Mouse (Mus musculus): ENCODE data around the gene Clcc1.

The Clcc1 gene

GRCm38 (mm10) chr3:108699786-108700185, 46.1 kb downstream of the Clcc1 start:
- ATAC-seq (ENCODE audit: insufficient number of reproducible peaks, low FRiP score, low TSS enrichment) = no peak

DNA sequence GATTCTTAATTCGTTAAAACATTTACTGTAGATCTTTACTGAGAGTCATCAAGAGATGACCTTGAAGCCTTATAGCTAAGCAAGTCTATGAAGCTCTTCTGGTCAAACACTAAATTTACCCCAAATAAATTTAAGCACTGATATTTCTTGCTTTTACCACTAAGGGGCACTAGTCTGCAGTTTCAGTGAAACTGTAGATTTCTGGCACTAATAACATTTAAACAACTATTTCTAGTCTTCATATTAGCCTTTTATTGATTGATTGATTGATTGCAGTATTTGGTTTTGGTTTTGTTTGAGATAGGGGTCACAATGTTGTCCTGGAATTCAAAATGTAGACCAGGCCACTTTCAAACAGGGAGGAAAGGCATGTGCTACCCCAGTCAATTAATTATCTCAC, 47.5 kb downstream of the Clcc1 start:
- no peak for ATAC-seq (ENCODE audit: insufficient number of reproducible peaks, low FRiP score, low TSS enrichment)

DNA sequence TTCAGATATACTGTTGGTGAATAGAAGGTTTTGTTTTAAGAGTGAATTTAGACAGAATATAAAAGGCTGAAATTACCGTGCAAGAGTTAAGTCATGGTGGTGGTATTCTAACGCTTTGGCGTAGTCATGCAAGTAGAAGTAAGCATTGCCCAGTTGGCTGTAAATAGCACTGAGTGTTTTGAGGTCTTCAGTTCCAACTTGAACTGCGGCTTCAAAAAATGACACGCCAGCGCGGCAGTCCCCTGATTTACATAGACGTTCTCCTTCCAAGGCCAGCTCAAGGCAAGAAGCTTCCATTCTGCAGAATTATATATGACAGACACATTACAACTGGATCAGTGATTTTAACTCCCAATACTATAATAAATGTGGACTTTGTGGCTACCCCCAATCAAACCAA, 49.1 kb downstream of the Clcc1 start:
- no peak for ATAC-seq (ENCODE audit: insufficient number of reproducible peaks, low FRiP score, low TSS enrichment)

DNA sequence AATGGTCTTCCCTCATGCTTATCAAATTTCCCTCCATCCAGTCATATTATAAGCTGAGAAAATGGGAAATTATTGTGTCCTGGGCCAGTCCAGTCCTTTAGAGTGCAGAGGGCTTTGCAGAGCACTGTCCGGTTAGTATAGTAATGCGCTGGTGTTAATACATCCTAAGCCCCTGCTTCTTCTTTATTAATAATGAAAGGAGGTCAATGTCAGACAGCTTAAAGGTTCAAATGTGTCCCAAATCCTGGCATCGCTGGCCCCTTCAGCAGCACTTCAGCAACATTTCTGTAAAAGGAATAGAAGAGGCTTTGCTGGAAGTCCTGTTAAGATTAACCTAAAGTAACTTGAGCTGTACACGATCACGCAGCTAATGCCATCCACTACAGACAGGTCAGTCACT, 57.6 kb downstream of the Clcc1 start:
- ATAC-seq (ENCODE audit: insufficient number of reproducible peaks, low FRiP score, low TSS enrichment) = no peak

DNA sequence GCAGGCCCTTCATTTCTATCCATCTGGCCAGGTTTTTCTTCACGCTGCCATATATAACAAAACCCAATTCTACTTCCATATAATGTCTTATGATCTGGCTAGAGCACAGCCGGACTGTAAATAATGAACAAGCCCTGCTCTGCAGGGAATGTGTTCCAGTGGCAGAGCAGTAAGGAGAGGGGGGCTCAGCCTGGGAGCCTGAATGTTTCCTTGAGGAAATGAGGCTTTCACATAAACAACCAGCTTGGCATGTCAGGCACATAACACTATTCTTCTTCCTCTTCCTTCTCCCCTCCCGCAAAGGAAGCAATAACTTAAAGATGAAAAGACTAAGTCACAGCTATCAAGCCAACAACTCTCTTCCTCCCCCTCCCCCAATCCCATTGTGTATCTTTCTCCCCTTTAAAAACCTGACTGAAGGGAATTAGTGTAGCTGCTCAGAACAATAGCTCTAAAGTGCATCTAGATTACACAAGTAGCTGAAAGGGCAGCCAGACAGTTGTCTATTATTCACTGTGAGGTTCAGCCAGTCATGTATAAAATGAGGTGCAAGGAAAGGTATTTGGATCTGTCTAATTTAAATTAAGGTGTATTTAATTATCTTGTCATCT, 59.5 kb downstream of the Clcc1 start:
- ATAC-seq (ENCODE audit: insufficient number of reproducible peaks, low FRiP score, low TSS enrichment) = no peak

DNA sequence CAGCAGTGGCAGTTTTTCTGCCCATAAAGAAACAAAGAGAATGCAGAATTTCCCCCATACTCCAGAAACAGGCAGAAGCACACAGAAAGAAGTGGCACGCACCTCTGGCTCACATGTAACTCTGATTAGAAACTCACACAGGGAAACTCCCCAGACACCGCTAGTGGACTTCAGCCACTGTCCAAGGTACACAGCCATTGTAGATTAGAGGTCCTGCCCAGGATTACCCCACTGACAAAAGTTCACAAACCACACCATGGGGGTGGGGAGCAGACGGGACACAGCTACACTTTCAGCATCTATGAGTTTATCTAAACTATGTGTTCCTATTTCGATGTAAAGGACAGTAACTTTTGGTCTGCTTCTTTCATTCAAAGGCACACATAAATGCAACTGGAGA, 61.1 kb downstream of the Clcc1 start:
- ATAC-seq (ENCODE audit: insufficient number of reproducible peaks, low FRiP score, low TSS enrichment) = no peak

DNA sequence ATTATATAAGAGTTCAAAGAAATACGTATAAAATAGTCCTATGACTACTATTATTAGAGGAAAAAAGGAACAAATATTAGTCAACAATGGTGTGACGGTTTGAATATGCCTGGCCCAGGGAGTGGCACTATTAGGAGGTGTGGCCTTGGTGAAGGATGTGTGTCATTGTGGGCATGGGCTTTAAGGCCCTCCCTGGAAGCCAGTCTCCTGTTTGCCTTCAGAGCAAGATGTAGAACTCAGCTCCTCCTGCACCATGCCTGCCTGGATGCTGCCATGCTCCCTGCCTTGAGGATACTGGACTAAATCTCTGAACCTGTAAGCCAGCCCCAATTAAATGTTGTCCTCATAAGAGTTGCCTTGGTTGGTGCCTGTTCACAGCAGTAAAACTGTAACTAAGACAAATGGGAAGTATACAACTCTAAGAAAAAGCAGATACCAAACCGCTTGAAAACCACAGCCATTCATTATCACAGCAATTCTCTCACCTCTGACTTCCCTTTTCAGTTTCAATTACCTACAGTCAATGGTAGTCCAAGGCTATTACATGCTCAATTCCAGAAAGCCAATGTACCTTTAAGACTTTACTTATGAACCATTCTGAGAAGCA, 64.3 kb downstream of the Clcc1 start:
- no peak for ATAC-seq (ENCODE audit: insufficient number of reproducible peaks, low FRiP score, low TSS enrichment)

DNA sequence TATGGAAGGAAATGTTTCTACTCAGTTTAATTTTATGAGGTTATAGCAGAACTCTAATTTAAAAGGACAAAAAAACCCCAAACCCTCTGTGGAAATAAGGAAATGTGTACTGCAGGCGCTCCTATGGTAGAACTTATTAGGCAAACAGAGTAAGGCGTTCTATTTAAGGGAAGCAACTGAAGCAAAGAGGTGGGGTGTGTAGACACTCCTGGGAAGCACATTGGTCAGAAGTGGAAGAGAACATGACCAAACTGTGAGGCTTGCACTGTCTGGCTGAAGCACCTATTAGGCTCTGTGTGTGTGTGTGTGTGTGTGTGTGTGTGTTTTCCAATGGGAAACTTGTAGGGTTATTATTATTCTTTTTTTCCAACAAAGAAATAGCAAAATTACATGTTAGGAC, 65.6 kb downstream of the Clcc1 start:
- ATAC-seq (ENCODE audit: insufficient number of reproducible peaks, low FRiP score, low TSS enrichment) = no peak

DNA sequence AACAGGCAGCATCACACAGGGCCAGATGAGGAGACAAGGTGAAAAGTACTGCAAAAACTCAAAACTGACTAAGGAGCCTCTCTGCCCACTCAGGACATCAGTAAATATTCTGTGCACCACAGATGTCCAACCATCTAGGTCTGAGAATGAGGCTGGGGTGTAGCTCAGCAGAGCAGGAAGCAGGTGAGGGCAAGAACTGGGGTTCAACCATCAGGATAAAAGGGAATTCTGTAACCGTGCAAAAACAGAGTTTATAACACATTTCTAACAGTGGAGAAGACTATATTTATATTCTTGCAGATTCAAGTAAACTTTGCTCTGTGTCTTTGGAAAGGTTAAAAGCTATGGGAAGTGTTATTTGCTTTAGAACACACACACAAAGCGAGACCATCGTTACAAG, 66.0 kb downstream of the Clcc1 start:
- ATAC-seq (ENCODE audit: insufficient number of reproducible peaks, low FRiP score, low TSS enrichment) = no peak

DNA sequence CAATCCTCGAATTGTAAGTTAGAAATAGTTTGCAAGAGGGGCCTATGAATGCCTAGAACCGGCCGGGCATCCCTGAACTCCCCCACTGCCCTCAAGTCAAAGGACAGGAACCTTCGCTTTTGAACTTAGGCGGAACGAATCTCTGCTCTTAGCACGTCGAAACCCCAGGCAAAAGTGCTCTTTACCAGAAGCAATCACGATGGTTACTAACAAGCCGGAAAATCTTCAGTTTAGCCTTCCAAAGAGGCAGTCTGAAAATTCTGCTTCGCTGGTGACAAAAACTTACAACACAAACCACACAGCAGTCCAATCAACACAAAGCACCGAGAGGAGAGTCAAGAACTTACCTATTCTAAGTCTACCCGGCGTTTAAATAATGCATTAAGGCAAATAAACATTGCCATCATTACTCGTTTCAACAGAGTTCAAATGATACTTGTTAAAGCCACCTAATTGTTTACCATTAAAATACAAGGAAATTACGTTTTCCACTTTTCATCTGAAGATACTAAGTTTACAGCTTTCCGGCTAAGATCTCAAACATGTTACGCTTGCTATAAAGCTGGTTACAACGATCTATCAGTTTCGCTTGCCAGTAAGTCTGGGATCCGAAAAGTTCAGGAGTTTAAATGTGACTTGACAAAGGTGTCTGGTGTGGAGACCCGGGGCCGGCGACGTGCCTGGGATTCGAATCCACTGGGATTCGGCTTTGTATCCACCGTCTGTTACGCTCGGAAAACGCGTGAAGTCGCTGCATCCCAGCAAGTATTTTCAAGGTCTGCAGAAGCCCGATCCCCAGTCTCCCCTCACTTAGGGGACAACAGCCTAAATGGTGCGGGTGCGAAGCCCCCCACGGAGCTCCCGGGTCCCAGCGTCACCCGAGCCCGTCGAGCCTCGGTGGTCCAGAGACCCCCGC, 67.6 kb downstream of the Clcc1 start:
- 0 out of 2 replicates have a peak, but pooled peaks have one; percentile 6 for ATAC-seq (ENCODE audit: insufficient number of reproducible peaks, low FRiP score, low TSS enrichment)

DNA sequence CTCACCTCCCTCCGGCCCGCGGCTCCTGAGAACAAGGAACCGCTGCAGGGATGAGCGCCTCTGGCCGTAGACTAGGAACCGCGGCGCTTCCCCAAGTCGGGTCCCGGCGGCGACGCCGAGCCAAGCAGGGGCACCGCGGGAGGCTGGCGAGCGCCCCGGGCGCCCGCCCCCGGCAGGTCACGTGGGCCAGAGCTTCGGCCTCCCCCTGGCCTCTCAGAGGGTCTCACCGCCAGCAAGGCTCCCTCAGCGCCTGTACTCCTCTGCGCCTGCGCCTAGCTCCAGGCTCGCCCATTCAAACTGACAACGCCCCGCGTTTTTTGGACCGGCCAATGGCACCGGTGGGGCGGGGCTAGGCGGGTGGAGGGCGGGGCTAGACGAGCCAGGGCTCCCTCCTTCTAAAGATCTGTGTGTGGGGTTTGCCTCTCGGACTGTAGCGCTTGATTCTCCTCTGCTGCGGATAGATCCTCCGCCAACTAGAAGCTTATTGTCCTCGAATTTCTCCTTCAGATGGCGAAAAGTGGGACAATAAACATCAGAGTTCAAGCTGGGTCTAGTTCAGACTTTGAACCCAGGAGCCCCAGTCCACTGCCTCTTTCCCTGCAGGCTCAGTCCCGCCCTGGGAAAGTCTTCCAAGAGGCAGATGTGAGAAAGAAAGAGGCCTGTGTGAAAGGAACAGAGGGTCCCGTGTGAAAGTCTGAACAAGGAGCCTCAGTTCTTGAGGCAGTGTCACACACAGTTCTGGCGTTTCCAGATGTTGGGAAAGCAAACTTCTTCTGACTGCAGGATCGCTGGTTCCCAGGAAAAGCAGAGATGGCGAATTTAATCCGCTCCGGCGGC, 68.5 kb downstream of the Clcc1 start, which contains the start of gene Gpsm2:
Gene Gpsm2, minus strand, starts transcription at position 274 of the 837 bp plus-strand sequence.
- ATAC-seq (ENCODE audit: insufficient number of reproducible peaks, low FRiP score, low TSS enrichment) = peak; percentile 96

- ATAC-seq (ENCODE audit: insufficient number of reproducible peaks, low FRiP score, low TSS enrichment) = no peak
Observed at GRCm38 (mm10) chr3:108726413-108726812, 72.7 kb downstream of the Clcc1 start.

DNA sequence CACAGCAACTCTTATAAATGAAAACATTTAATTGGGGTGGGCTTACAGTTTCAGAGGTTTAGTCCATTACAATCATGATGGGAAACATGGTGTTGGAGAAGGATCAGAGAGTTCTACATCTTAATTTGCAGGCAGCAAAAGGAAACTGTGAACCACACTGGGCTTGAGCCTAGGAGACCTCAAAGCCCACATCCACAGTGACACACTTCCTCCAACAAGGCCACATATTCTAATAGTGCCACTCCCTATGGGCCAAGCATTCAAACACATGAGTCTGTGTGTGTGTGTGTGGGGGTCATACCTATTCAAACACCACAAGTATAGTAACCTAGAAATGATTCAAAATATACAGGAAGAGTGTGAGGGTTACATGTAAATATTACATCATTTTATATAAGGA, 73.6 kb downstream of the Clcc1 start:
- ATAC-seq (ENCODE audit: insufficient number of reproducible peaks, low FRiP score, low TSS enrichment) = no peak

GRCm38 (mm10) chr3:108727776-108728175, 74.1 kb downstream of the Clcc1 start:
- no peak for ATAC-seq (ENCODE audit: insufficient number of reproducible peaks, low FRiP score, low TSS enrichment)

Measured in cerebellum, adult (tissue).